Mouse (Mus musculus): ENCODE data around the gene Plekhf1. TPM values are rescaled to one million over a fixed set of nuclear protein-coding genes. Genes with fewer than 3 reads are reported as not detected.
A peak's percentile ranks its signal among the peaks of the same experiment; 100 is the strongest.

Plekhf1 gene
- 2.9 and 4.3 TPM in 2 replicates for polyA plus RNA-seq (2016; fragmentation: Nextera tagmentation; extraction: Ambion mirVana)

- peak; percentile 93 for DNase-seq (ENCODE audit: low spot score)
- Histone ChIP-seq H3K36me3 (no peaks in the 10 kb centered on the region), H3K9me3 (replicated peaks) (no peaks in the 10 kb centered on the region), H3K27ac (peak within 1 kb of the TSS; percentile 85), H3K4me3 (peak within 1 kb of the TSS; percentile 69), H3K4me1 (peaks cover 28% of the 10 kb centered on the region), H3K27me3 (ENCODE audit: low read depth, poor library complexity, severe bottlenecking) (peaks cover 26% of the 10 kb centered on the region)
- under 1% methylated on average over 36 of the region's 36 CpGs for WGBS
These were observed at the start of gene Plekhf1 for GRCm38 (mm10) chr7:38227900-38228298. Gene Plekhf1 (minus strand): TSS chr7:38228016.

DNA sequence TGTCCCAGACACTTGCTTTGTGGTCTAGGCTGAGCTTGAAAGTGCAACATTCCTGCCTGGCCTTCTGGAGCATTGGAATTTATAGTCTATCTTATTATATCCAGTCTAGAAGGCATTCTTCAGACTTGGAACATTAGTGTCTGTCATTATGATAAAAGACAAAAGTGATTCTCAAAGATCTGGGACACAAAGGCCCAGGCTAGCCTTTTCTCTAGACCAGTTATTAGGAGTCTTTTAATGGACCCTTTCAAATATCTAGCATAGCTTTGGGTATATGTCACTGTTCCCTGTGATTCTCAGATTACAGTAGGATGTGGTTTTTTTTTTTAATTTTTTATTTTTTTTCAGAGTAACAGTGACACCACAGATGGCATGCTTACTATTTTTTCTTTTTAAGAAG is 44.7 kb upstream of the Plekhf1 start:
- peaks cover 16% of the 10 kb centered on the region for H3K4me1 ChIP-seq
- H3K27ac ChIP-seq, result no peak overlapping the region
- no peak overlapping the region for H3K4me3 ChIP-seq
- no peaks in the 10 kb centered on the region for H3K27me3 ChIP-seq (ENCODE audit: low read depth, poor library complexity, severe bottlenecking)
- no peak for DNase-seq (ENCODE audit: low spot score)
- no peaks in the 10 kb centered on the region for H3K9me3 ChIP-seq (replicated peaks)
- peaks cover 15% of the 10 kb centered on the region for H3K36me3 ChIP-seq

DNA sequence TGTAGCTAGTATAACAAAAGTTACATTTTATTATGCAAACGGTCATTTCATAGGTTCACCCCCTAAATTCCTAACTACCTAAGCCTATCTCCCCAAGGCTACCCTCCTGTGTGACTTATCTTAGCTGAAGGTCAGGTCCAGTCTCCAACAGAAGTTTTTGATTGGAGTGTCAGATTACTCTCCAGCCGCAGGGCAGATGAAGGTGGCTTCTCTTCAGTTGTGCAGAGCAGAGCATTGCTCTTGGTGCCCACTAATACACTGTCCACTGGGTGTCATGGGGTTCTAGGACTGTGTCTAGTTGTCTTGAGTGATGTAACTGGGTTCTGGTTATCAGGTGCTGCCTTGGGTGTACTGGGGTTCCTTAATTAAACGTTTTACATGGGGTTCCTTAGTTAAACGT is 44.0 kb upstream of the Plekhf1 start:
- no peak for DNase-seq (ENCODE audit: low spot score)

DNA sequence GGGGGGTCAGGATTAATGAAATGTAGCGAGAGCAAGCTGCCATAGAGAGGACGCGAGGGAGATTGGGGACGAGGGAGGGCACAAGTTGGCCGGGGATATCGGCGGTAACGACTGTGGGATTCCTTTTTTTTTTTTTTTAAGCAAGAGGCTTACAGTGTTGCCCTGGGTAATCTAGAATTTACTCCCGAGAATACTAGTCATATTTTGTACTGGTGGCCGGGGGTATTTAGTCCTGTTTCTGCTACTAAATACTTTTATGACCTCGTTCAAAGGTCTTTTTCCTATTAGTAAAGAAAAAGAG is 43.6 kb upstream of the Plekhf1 start:
- WGBS, result under 1% methylated on average over 11 of the region's 11 CpGs
- Histone ChIP-seq H3K9me3 (replicated peaks) (no peaks in the 10 kb centered on the region), H3K27me3 (ENCODE audit: low read depth, poor library complexity, severe bottlenecking) (no peaks in the 10 kb centered on the region), H3K36me3 (peaks cover 26% of the 10 kb centered on the region), H3K27ac (peak overlapping the region; percentile 88), H3K4me1 (peaks cover 16% of the 10 kb centered on the region), H3K4me3 (peak overlapping the region; percentile 84)
- DNase-seq (ENCODE audit: low spot score), result no peak

More for the DNA sequence above, 44.0 kb upstream of the Plekhf1 start:
- Histone ChIP-seq H3K9me3 (replicated peaks) (no peaks in the 10 kb centered on the region), H3K4me3 (peak overlapping the region; percentile 84), H3K27ac (peak overlapping the region; percentile 88), H3K36me3 (peaks cover 22% of the 10 kb centered on the region), H3K4me1 (peaks cover 16% of the 10 kb centered on the region), H3K27me3 (ENCODE audit: low read depth, poor library complexity, severe bottlenecking) (no peaks in the 10 kb centered on the region)
- 21% methylated on average over 4 of the region's 4 CpGs for WGBS

- Histone ChIP-seq H3K27me3 (ENCODE audit: low read depth, poor library complexity, severe bottlenecking) (no peaks in the 10 kb centered on the region), H3K36me3 (peaks cover 32% of the 10 kb centered on the region), H3K27ac (peak within 1 kb of the TSS; percentile 88), H3K4me3 (peak within 1 kb of the TSS; percentile 84), H3K4me1 (peaks cover 16% of the 10 kb centered on the region), H3K9me3 (replicated peaks) (no peaks in the 10 kb centered on the region)
- peak; percentile 97 for DNase-seq (ENCODE audit: low spot score)
- WGBS, result 1% methylated on average over 38 of the region's 38 CpGs
These were observed 43.1 kb upstream of the Plekhf1 start, which contains the start of gene Pop4 for GRCm38 (mm10) chr7:38270703-38271510. Gene Pop4 (minus strand): TSS chr7:38271423.

- Histone ChIP-seq H3K36me3 (peaks cover 69% of the 10 kb centered on the region), H3K9me3 (replicated peaks) (no peaks in the 10 kb centered on the region), H3K27me3 (ENCODE audit: low read depth, poor library complexity, severe bottlenecking) (no peaks in the 10 kb centered on the region), H3K4me3 (no peak overlapping the region), H3K27ac (no peak overlapping the region), H3K4me1 (peaks cover 16% of the 10 kb centered on the region)
- WGBS, result 94% methylated on average over 8 of the region's 8 CpGs
- peak; percentile 62 for DNase-seq (ENCODE audit: low spot score)
These were observed 39.3 kb upstream of the Plekhf1 start for GRCm38 (mm10) chr7:38267006-38267680.

DNA sequence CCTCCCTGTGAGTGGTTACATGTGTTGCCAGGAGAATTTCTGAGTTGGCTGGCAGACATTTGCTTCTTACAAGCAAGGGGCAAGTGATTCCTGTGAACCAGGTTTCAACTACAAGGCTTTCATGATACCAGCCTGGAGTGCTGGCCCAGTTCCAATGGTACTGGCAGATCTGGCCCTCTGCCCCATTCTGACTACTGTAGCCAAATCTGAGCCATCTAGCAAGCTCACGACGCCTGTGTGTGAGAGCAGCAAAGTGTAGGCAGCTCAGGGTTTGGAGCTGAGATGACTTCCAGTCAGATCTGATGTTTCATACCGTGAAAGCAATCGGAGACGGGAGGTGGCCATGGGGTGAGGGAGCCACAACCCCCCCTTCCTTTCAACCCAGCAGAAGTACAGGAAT is 34.6 kb upstream of the Plekhf1 start:
- H3K4me3 ChIP-seq, result no peak overlapping the region
- no peak for DNase-seq (ENCODE audit: low spot score)
- H3K36me3 ChIP-seq, result peaks cover 66% of the 10 kb centered on the region

GRCm38 (mm10) chr7:38259631-38260030 is 31.8 kb upstream of the Plekhf1 start:
- no peak overlapping the region for H3K4me3 ChIP-seq
- H3K27me3 ChIP-seq (ENCODE audit: low read depth, poor library complexity, severe bottlenecking), result no peaks in the 10 kb centered on the region
- WGBS, result 92% methylated on average over 2 of the region's 2 CpGs

More for the DNA sequence above, 34.6 kb upstream of the Plekhf1 start:
- Histone ChIP-seq H3K27me3 (ENCODE audit: low read depth, poor library complexity, severe bottlenecking) (no peaks in the 10 kb centered on the region), H3K9me3 (replicated peaks) (no peaks in the 10 kb centered on the region), H3K27ac (no peak overlapping the region), H3K4me1 (no peaks in the 10 kb centered on the region)
- 93% methylated on average over 5 of the region's 5 CpGs for WGBS

GRCm38 (mm10) chr7:38253441-38253840 is 25.6 kb upstream of the Plekhf1 start:
- no peak overlapping the region for H3K4me3 ChIP-seq
- no peaks in the 10 kb centered on the region for H3K27me3 ChIP-seq (ENCODE audit: low read depth, poor library complexity, severe bottlenecking)
- H3K27ac ChIP-seq, result no peak overlapping the region
- DNase-seq (ENCODE audit: low spot score), result no peak
- H3K36me3 ChIP-seq, result no peaks in the 10 kb centered on the region
- H3K4me1 ChIP-seq, result no peaks in the 10 kb centered on the region
- no peaks in the 10 kb centered on the region for H3K9me3 ChIP-seq (replicated peaks)

More at GRCm38 (mm10) chr7:38259631-38260030, 31.8 kb upstream of the Plekhf1 start:
- Histone ChIP-seq H3K36me3 (peaks cover 38% of the 10 kb centered on the region), H3K4me1 (no peaks in the 10 kb centered on the region), H3K27ac (no peak overlapping the region), H3K9me3 (replicated peaks) (no peaks in the 10 kb centered on the region)
- no peak for DNase-seq (ENCODE audit: low spot score)

GRCm38 (mm10) chr7:38251494-38252216 is 23.8 kb upstream of the Plekhf1 start:
- Histone ChIP-seq H3K27ac (no peak overlapping the region), H3K4me1 (no peaks in the 10 kb centered on the region), H3K4me3 (no peak overlapping the region), H3K36me3 (no peaks in the 10 kb centered on the region), H3K9me3 (replicated peaks) (no peaks in the 10 kb centered on the region), H3K27me3 (ENCODE audit: low read depth, poor library complexity, severe bottlenecking) (no peaks in the 10 kb centered on the region)
- WGBS, result 43% methylated on average over 5 of the region's 5 CpGs
- DNase-seq (ENCODE audit: low spot score), result no peak

DNA sequence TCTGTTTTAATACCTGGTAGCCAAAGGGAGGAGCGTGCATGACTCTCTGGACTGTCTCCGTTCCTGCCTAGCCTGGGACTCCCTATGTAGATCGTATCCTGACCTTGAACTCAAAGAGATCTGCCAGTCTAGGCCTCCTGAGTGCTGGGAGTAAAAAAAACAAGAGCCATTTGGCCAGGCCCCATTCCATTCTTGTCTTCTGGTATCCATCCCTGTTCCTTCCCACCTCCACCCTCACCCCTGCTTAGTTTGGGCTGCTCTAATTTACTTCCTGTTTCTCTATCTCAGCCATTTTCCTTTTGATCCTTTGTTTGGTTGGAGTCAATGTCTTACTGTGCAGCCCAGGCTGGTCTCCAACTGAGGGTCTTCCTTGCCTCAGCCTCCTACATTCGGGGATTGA is 14.6 kb upstream of the Plekhf1 start:
- H3K4me3 ChIP-seq, result no peak overlapping the region
- no peaks in the 10 kb centered on the region; the same call in 1 of the 2 replicates for H3K9me3 ChIP-seq (replicated peaks)
- no peaks in the 10 kb centered on the region for H3K36me3 ChIP-seq
- H3K27me3 ChIP-seq (ENCODE audit: low read depth, poor library complexity, severe bottlenecking), result no peaks in the 10 kb centered on the region
- H3K27ac ChIP-seq, result no peak overlapping the region
- H3K4me1 ChIP-seq, result no peaks in the 10 kb centered on the region
- no peak for DNase-seq (ENCODE audit: low spot score)
- 86% methylated on average over 4 of the region's 4 CpGs for WGBS

DNA sequence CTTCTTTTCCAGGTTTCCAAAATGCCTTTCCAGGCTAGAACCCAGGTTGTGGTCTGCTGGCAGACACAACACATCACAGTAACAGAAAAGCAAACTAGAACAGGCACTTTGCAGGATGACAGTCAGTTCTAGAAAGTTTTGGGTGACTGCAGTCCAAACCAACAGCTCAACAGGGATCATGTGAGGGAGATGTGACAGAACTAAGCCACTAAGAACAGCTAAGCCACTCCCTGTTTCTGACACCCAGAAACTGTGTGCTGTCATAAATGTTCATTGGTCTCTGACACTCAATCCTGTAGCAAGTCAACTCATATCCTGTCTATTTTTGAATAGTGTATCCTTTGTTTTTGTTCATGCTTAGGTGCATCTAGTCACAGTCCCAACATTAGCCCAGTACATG is 9.3 kb upstream of the Plekhf1 start:
- no peak for DNase-seq (ENCODE audit: low spot score)

More for the DNA sequence above, 9.3 kb upstream of the Plekhf1 start:
- no peaks in the 10 kb centered on the region for H3K27me3 ChIP-seq (ENCODE audit: low read depth, poor library complexity, severe bottlenecking)
- no peak overlapping the region for H3K27ac ChIP-seq
- no peaks in the 10 kb centered on the region for H3K36me3 ChIP-seq
- H3K9me3 ChIP-seq (replicated peaks), result no peaks in the 10 kb centered on the region
- no peaks in the 10 kb centered on the region for H3K4me1 ChIP-seq
- no peak overlapping the region for H3K4me3 ChIP-seq
